Mouse (Mus musculus): Measurements from ENCODE around the gene Tesk2. TPM values are rescaled to one million over a fixed set of nuclear protein-coding genes. Genes with fewer than 3 reads are reported as not detected.

The Tesk2 gene
- polyA plus RNA-seq (2014; fragmentation: Illumina TruSeq; extraction: RNeasy Lipid Tissue Mini Kit (QIAGEN cat#74804); ENCODE audit: low read depth, low replicate concordance): 7.6 TPM

DNA sequence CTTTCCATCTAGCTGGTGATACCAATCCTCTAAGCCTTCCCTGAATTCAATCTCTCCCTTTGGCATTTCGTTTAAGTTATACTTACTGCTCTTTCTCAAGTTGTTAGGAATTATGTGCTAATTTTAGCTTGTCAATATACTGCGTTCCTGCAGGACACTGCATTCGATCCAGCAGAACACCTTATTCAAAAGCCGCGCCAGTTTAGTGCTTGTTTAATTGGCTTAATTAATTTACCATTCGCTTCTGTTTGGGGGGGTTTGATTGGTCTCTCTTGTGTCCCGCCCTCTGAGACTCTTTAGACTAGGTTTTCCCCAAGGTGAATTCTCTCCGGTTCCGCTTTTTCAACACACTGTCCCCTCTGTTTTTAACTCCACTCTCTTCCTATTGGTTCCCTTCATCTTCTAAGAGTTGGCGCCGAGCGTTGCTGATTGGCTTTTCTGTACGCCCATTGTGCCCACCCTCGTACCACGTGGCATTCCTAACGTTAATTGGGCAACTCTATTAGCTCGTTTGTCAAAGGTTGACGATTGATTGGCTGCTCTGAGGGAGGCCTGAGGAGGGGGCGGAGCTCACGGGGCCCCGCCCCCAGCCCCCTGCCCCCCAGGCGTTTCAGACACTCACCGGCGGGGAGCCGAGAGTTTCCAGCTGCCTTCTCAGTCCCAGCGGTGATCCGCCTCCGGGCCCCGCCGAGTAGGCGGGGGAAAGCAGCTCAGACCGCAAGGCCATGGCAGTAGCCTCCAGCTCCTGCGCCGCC, at the start of gene Tesk2:
Tesk2 (plus strand) TSS at position 606 of the 755 bp plus-strand sequence.

GRCm38 (mm10) chr4:116685402-116686061, 35.2 kb upstream of the Tesk2 start, which contains the start of gene Prdx1:
TSS of gene Prdx1 (plus strand) at chr4:116685544.

GRCm38 (mm10) chr4:116708201-116708764, 12.5 kb upstream of the Tesk2 start, which contains the start of the genes Mmachc and Ccdc163:
TSS of gene Mmachc (minus strand) at chr4:116708406.
TSS of gene Ccdc163 (plus strand) at chr4:116708509.

DNA sequence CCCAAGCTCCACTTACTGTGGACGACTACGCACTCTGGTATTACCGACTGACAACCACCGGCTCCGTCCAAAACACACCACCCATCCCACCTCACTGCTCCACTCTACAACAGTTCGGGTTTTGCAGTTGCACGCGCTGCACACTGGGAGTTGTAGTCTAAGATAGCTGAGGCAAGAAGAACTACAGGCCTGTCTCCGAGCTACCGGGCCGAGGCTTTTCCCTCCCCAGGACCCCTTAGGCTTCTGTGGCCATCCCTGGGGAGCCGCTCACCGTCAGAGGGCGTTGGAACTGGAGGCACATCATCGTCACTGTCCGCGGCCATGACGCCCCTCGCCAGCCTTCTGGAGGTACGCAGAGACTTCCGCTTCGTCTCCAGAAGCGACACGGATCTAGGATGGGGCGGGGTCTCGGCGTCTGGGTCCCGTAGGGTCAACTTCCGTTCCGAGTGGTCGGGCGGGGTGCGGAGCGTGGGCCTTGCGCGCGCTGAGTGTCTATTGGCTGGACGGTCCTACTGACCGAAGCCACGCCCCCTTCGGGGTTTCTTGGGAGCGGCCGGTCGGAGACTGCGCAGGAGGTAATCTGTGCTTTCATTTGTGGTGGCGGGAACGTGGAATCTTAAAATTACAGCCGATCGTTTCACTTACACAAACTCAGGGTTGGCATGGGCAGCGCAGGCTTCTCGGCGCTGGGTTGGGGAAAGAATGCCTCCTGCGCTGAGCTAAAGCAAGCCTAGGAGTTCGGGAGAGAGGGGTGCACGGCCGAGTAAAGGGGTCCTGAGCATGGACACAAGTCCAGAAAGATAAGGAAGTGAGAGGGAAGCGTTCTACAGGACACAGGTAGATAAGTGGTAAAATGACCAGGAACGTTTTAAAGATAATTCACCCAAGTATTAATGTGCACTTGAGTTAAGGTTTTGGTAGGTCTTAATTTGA, 86.7 kb downstream of the Tesk2 start, which contains the start of the genes Toe1 and Mutyh:
Toe1 (minus strand) TSS at position 444 of the 933 bp plus-strand sequence.
Mutyh (plus strand) TSS at position 527 of the 933 bp plus-strand sequence.

DNA sequence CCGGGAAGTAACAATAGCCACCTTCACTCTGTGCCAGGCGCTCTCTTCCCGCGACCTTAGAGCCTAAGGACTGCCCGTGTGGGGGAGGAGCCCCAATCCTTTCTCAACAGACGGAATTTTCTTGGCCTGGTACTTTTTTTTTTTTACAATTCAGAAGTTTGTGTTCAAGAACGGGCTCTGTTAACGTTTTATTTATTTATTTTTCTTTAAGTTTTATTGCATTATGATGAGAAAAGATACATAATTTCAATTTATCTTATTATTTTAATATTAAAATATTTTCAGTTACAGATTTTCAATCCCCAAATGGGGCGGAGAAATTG, 100.9 kb downstream of the Tesk2 start, which contains the start of gene Hpdl:
Hpdl (minus strand) TSS at position 14 of the 323 bp plus-strand sequence.

Other genes starting within 250 kb of the Tesk2 start
- gene Ipp, start 213.4 kb upstream of the Tesk2 start, polyA plus RNA-seq (2014; fragmentation: Illumina TruSeq; extraction: RNeasy Lipid Tissue Mini Kit (QIAGEN cat#74804); ENCODE audit: low read depth, low replicate concordance): 33.4 TPM
- 99.4 TPM for gene Tmem69, start 165.0 kb upstream of the Tesk2 start, polyA plus RNA-seq (2014; fragmentation: Illumina TruSeq; extraction: RNeasy Lipid Tissue Mini Kit (QIAGEN cat#74804); ENCODE audit: low read depth, low replicate concordance)
- gene Gpbp1l1, start 163.3 kb upstream of the Tesk2 start, polyA plus RNA-seq (2014; fragmentation: Illumina TruSeq; extraction: RNeasy Lipid Tissue Mini Kit (QIAGEN cat#74804); ENCODE audit: low read depth, low replicate concordance): 64.3 TPM
- 2.7 TPM for gene Ccdc17, start 124.3 kb upstream of the Tesk2 start, polyA plus RNA-seq (2014; fragmentation: Illumina TruSeq; extraction: RNeasy Lipid Tissue Mini Kit (QIAGEN cat#74804); ENCODE audit: low read depth, low replicate concordance)
- gene Nasp, start 93.0 kb upstream of the Tesk2 start, polyA plus RNA-seq (2014; fragmentation: Illumina TruSeq; extraction: RNeasy Lipid Tissue Mini Kit (QIAGEN cat#74804); ENCODE audit: low read depth, low replicate concordance): 58.1 TPM
- gene Akr1a1, start 69.3 kb upstream of the Tesk2 start, polyA plus RNA-seq (2014; fragmentation: Illumina TruSeq; extraction: RNeasy Lipid Tissue Mini Kit (QIAGEN cat#74804); ENCODE audit: low read depth, low replicate concordance): 2,483 TPM
- gene Prdx1, start 35.4 kb upstream of the Tesk2 start, polyA plus RNA-seq (2014; fragmentation: Illumina TruSeq; extraction: RNeasy Lipid Tissue Mini Kit (QIAGEN cat#74804); ENCODE audit: low read depth, low replicate concordance): 4,968 TPM
- 43.6 TPM for gene Mmachc, start 12.5 kb upstream of the Tesk2 start, polyA plus RNA-seq (2014; fragmentation: Illumina TruSeq; extraction: RNeasy Lipid Tissue Mini Kit (QIAGEN cat#74804); ENCODE audit: low read depth, low replicate concordance)
- gene Ccdc163, start 12.4 kb upstream of the Tesk2 start, polyA plus RNA-seq (2014; fragmentation: Illumina TruSeq; extraction: RNeasy Lipid Tissue Mini Kit (QIAGEN cat#74804); ENCODE audit: low read depth, low replicate concordance): 13.3 TPM
- 4.4 TPM for gene Toe1, start 86.7 kb downstream of the Tesk2 start, polyA plus RNA-seq (2014; fragmentation: Illumina TruSeq; extraction: RNeasy Lipid Tissue Mini Kit (QIAGEN cat#74804); ENCODE audit: low read depth, low replicate concordance)
- gene Mutyh, start 86.8 kb downstream of the Tesk2 start, polyA plus RNA-seq (2014; fragmentation: Illumina TruSeq; extraction: RNeasy Lipid Tissue Mini Kit (QIAGEN cat#74804); ENCODE audit: low read depth, low replicate concordance): 0.61 TPM
- not detected for gene Hpdl, start 100.8 kb downstream of the Tesk2 start, polyA plus RNA-seq (2014; fragmentation: Illumina TruSeq; extraction: RNeasy Lipid Tissue Mini Kit (QIAGEN cat#74804); ENCODE audit: low read depth, low replicate concordance)
- 4.8 TPM for gene Zswim5, start 156.4 kb downstream of the Tesk2 start, polyA plus RNA-seq (2014; fragmentation: Illumina TruSeq; extraction: RNeasy Lipid Tissue Mini Kit (QIAGEN cat#74804); ENCODE audit: low read depth, low replicate concordance)

Data from kidney, adult 10 weeks (tissue).